Mouse (Mus musculus) layer of hippocampus, adult 8-10 months (tissue): ENCODE data around the gene Man2a1. TPM values are rescaled to one million over a fixed set of nuclear protein-coding genes. Genes with fewer than 3 reads are reported as not detected.

Experiments
- DNase-seq, 2 experiments: peaks; one replicate each; pipeline ENCODE4 v3.0.0; 2022; ENCODE audit warnings: low spot score in 2 of 2
- total RNA-seq, 4 experiments: library from RNA; stranded (reverse); gene quantifications; 2 replicates each; pipeline ENCODE4 v1.2.4; 2022

Gene Man2a1
- total RNA-seq, 4 experiments from 2014 or later: 15.4 to 19.8 (median 16.4) TPM

DNA sequence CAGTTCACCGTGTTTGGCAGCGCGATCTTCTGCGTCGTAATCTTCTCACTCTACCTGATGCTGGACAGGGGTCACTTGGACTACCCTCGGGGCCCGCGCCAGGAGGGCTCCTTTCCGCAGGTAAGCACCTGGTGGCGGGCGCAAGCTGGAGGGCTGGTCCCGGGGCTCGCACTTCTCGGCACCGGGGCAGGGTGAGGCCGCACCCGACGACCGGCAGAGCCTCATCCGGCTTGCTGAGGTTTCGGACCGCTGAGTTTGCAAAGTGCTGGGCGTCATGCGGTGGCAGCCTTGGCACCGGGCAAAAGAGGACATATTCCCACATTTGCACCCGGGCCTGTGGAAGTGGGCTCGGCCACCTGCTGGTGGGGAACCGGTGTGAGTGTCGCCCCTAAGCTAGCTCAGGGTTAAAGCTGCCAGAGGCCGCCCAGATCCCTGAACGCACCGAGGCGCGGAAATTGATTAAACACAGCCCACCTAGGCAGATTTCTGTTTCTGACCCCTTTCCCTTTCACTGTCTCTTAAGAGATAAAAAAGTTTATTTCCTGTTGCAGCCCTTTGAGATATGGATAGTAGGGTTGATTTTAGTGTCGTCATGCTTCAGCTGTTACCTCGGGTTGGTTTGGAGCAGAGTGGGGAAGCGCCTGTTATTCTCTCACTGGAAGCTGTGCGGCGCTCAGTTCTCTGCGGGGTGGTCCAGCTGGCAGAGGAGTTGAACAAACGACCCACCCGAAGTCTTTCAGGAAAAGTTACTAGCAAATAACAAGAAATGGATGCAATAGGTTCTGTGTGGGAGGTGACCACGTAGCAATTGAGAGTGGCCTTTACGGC lies 1.4 kb downstream of the Man2a1 start:
- peak; percentile 30 to 38 for DNase-seq

DNA sequence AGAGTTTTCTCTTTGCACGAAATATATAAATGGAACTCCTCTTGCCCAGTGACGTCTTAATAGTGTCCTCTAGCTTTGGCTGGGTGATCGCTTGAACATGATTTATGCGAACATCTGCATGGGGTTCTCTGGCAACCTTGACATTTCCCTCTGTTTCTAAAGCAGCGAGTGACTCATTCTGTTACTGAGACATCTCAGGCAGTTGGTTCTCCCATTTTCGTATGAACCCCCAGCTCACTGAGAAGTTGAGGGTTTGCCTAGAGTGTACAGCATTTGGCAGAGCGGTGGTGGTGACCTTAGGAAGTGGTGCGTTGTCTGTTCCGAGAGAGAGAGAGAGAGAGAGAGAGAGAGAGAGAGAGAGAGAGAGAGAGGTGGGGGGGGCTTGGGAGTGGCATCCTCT lies 2.6 kb downstream of the Man2a1 start:
- DNase-seq: no peak

DNA sequence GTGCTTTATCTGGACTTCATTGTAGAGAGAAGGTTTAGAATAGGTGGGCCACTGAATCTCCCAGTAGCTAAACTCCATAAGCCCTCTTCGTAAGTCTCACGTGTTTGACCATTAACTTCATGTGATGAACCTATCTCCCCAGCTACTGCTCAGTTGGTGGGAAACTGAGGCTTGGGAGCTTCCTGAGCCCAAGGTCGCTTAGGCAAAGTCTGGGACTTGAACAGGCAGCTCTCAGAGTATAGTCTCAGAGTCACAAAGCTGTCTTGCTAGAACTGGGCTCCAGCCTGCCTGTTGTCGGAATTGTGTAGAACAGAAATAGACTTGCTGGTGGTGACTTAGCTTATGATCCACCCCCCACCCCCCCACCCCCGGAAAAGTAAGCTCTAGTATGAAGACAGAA lies 3.0 kb downstream of the Man2a1 start:
- no peak for DNase-seq

DNA sequence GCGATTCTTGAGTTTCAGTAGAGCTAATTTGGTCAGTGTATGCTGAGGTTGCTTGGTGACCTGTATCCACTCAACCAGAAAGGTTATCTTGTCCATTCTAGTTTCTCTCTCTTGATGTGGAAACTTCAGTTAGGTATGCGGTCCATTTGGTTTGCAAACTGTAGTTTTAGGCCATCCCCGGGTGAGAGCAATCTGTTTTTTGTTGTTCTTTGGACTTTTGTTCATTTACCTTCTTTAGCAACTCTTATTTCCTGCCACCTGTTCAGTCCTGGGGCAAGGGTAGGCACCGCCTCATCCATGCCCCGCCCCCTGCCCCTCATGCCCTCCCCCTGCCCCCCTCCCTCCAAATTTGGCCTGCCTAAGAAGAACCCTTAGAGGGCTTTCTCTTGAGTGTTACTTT lies 3.6 kb downstream of the Man2a1 start:
- no peak for DNase-seq

DNA sequence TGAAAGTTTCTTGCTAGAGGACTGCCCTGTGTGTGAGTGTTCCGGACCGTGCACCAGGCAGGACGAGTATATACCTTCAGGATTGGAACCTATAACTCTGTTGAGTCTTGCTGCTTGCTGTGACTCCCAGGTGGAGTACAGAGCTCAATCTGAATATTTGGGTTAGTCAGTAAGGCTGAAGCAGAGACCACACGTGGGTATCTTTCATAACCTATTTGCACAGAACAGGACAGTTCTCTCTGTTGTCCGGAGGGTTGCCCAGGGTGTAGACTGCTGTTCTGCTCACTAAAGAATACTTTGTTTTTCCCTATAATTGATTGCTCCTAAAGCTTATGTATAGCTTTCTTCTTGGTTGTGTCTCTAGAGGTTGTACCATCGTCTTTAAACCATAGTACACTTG lies 7.7 kb downstream of the Man2a1 start:
- no peak for DNase-seq

DNA sequence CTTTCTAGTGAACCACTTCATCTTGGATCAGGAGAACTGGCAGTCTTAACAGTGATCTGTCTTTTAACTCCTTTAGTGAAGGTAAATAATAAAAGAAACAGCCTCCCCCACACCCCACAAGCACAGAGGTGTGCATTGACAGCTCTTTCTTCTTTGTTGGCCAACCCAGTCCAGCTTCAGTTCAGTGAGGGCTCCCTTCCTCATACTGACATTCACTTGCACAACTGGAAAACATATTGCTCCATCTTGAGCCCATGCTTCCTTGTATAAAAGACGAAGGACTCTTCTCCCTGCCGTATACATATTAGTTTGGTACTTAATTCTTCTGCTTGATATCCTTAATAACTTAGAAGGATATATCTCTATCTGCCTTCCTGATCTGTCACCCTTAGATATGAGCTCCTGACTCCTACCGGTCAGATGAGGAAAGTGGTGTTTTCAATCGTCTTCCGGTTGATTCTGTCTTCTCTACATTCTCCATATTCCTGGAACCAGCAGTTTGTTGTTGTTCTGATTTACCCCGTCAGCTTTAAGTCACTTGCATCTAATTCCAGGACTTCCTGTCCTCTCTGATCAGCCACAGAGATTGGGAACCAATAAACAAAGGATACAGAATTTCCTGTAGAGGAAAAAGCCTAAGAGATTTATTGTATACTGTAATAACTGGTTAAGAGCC lies 8.5 kb downstream of the Man2a1 start:
- DNase-seq: no peak

DNA sequence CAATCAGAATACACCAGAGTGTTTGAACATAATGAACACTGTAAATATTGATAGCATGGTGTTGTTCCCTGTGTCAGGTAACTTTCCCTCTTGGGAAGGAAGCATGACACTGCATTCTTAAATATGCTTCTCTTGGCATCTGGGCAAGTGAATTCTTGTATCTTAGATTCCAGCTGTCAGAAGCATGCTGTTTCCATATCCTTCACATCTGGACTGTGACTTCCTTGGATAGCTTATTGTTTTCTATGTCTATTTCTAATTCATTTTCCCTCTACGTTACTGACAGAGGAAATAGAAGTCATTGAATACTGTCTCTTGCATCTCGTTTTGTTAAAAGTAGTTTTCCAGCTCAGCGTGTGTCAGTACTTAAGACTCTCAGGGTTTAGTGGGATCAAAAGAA lies 9.2 kb downstream of the Man2a1 start:
- no peak for DNase-seq

DNA sequence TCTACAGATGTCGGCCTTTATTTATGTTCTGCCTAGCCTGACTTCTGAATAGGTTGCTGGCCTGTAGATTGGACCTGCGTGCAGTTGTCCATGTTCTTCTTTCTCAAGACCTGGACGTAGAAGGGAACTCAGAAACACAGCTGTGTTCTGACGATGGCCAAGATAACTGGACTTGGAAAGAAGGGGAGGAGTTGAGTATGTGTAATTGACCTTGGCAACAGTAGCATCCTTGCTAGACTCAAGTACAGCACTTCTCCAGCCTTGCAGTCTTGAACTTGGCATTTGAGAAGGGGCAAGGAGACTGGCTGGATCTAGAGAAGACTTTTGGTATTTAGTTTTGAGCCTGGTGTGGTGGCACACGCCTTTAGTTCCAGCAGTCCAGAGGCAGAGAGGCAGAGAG lies 10.9 kb downstream of the Man2a1 start:
- no peak for DNase-seq

DNA sequence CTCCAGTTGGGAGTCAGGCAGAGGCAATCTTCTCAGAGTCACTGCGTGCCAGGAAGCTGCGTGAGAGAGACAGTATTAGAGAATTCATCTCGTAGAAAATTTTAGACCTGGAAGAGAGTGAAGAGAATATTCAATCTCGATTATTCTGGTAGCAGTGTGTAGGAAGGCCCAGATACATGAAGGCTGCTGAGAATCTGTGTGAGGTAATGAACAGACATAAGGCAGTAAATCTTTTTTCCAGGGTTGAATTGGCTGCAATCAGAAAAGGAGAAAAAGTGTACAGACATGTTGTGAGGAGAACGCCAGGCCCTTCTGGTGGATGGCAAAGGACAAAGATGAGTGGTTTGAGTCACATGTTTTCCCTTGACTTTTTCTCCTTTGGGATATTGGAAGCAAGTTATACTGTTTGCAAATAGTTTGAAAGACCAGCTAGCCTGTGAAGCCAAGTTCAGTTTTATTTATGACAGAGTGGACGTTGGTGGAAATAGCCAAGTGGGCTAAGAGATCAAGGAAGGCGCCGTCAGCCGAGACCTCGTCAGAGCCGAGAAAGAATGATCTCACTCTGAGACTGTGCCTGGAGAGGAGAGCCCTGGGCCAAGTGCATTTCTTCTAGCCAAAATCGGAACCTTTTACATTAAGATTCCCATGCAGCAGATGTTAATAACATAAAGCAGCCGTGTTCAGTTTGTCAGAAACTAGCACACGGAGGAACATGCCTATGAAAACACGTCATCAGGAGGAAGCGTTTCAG lies 11.8 kb downstream of the Man2a1 start:
- no peak for DNase-seq

DNA sequence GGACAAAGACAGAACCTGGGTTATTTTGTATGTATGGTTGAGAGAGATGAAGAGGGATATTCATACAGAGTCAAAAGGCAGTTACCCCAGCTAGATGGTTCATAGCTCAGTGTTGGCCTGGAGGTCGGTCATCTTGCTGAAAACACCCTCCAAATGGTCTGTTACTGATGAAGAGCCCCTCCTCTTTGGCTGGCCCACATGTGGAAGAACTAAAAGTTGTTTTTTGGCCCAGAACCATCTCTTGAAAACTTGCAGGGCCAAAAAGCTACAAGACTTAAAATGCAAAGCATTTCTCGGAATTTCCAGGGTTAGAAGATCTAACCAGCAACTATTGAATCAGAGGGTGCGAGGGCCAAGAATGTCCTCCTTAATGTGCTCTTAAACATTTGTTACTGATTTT lies 12.4 kb downstream of the Man2a1 start:
- no peak for DNase-seq

DNA sequence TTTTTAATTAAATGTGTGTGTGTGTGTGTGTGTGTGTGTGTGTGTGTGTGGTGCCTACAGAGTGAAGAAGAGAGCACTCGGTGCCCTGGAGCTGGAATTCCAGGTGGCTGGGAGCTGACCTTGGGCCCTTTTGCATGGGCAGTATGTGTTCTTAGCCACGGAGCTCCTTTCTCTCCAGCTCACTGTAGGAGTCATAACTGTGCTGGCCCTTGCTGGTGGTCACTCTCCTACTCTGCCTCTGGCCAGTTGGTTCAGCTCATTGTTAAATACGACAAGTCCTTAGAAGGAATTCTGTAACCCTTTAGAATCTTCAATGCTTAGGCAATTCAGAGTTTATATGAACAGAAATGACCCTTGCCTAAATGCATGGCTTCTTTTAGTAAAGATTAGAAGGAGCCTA lies 12.8 kb downstream of the Man2a1 start:
- no peak for DNase-seq

DNA sequence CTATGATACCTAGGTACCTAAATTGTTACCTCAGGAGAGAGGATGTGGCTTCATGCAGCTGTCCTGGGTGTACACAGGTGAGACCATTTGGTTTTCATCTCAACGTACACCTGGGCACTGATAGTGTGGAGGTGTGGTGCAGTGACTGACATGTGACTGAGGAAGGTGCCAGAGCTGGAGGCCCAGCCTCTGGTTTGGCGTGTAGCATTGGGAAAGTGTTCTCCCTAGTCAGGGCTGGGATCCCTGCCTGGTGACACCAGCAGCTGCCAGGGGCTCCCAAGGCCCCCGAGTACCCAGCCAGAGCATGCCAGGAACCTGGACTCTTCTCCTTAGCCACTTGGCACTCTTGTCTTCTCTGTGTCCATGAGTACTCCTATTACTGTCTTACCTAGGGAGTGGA lies 14.3 kb downstream of the Man2a1 start:
- DNase-seq: no peak

DNA sequence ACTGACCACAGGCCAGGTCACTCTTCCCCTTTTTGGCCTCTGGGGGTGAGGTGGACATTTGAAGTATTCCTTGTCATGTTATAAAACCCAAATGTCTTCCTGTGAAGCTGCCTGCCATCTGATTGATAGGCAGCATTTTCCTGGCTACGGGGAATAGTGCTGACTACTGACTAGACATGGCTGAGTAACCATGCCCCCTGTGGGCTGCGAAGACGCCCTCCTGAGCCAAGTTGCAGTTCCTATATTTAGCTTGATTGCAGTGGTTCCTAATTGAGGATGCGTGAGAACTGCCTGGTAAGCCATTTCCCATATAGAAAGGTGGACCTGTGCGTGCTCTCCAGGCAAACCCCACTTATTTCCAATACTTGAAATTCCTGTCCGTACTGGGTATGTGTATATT lies 14.9 kb downstream of the Man2a1 start:
- DNase-seq: no peak

DNA sequence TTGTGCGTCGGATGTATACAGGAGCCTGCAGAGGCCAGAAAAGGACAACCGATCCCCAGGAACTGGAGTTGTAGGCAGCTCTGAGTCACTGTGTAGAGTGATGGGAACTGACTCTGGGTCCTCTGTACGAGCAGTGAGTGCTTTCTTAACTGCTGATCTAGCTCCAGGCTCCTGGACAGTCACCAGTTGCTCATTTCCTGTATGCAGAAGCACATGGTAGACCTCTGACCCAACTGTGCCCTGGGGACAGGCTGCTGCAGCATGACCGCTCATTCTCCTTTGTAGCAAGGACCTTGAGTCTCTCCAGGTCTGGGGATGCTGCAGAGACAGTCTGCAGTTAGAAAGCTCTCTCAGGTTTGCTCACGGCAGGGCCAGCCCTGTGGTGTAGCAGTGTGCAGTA lies 15.7 kb downstream of the Man2a1 start:
- DNase-seq: no peak

DNA sequence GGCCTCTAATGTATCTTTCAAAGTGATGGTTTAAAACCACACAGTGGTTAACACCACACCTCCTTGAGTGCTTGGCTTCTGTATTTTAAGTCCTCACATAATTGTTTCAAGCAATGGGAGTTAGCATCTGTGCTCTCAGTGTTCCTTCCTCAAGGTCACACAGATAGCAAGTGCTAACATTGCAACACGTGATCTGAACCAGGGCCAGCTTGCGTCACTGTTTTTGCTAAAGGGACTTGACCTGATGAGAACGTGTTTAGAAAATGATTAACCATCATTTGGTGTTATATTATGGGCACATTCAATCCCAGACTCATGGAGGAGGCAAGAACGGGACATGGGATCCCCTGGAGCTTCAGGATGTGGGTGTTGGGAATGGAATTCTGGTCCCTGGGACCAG lies 17.3 kb downstream of the Man2a1 start:
- no peak for DNase-seq

DNA sequence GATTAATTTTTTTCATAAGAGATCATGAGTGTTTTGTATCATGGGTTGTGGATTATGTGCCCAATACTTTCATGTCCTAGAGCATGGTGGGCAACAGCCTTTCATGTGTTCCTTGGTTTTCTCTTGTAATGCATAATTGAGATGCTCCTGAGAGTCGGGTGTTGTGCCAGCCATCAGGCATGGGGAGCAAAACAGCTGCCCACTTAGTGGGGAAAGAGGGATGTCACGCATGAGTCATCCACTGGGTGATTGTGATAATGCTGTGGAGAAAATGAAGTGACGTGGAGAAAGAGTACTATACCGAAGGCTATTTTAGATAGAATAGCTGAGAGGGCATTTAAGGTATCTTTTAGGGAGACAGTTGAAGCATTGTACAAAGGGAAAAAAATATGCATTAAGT lies 18.5 kb downstream of the Man2a1 start:
- no peak for DNase-seq

DNA sequence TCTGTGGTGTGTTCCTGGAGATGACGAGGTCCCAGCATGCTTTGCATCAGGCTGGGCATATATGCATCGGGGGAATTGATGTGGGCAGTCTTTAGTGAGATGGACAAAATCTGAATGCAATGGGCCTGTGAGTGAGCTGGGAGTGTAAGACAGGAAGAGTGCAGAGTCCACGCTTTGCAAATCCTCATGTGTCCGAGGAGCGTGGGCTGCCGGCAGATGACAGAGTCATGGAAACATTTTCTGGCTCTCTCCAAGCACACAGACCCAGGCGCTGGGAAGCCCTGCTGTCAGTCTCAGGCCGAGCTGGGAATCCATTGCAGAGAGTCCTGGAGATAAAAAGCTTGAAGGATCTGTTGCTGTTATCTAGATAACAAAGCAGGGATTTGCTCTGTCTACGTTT lies 19.6 kb downstream of the Man2a1 start:
- no peak for DNase-seq

DNA sequence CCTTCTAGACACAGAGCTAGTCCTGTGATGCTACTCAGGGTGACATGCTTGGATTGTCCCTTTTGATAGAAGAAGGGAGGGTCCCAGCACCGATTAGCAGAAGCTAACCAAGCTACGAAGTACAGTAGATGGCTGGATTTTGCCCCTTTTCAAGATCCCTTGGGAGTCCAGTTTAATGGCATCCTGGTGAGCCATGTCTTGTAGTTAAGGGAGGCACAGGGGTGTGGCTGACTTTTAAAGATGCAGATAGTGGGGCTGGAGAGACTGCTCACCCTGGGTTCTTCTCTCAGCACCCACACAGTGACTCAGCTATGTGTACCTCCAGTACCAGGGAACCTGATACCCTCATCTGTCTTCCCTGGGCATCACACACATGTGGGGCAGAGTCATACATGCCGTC lies 20.1 kb downstream of the Man2a1 start:
- no peak for DNase-seq

DNA sequence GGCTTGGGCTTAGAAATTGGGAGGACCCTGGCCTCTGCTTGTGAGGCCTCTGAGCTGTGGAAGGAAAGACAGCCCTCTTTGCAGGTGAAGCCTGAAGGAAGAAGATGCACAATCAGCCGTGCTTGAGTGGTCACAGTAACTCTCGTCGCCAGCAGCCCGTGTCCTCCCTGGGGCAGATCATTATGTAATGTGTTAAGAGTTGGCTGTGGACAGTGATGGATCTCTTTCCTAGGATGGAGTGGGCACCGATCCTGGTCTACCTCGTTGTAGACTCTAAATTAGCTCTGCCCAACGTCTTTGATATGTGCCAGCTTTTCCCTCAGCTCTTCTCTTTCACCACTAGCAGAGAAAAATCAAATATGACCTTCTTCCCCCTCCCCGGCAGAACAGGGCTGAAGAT lies 20.7 kb downstream of the Man2a1 start:
- DNase-seq: no peak

DNA sequence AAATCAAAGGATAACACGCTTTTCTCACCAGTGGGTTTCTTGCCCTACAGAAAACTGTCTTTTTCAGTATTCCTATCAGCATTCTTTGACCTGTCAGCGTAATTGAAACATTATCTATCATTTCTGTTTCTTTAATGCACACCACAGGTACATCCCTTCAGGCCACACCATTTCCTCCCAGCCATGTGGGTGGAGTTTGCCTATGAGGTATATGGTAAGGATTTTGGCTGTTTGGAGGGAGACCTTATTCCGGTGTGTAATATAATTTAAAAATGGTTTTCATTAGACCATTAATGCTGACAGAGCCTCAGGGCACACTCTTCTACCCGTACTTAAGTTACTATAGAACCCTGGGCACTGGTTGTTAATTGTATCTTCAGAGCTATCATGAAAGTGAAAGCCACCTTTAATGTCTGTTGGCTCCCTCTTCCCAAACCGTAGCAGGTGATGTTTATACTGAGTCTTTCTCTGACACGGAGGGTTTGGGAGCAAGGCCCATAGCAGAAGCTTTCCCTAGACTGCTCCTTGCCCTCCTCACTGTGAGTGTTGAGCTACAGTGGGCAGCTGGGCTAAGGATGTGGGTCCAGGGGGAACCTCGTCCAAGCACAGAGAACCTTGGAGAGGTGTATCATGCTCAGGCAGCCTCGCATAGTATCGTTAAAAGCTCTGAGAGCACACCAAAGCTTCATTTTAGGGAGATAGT lies 21.3 kb downstream of the Man2a1 start:
- DNase-seq: no peak

DNA sequence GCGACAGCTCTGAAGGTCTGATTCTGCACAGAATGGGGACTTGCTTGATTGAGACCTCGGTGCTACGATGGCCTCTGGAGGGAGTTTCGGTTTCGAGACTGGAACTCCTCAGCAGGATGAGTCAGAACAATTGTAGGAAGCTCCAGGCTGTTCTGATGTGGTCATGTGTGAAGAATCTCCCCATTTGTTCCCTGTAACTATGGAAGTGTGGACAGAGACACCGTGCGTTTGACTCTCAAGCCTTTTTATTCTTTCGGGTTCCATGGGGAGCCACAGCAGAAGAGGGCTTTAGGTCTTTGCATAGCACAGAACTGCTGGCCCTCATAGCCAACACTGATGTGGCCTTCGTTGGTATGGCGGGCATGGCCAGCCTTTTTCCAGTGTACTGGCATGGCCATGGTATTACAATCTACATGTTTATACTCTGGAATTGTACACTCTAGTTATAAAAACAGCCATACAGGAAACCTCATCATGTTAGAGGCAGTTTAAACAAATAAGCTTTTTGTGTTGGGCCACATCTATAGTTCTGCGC lies 21.9 kb downstream of the Man2a1 start:
- DNase-seq: no peak

DNA sequence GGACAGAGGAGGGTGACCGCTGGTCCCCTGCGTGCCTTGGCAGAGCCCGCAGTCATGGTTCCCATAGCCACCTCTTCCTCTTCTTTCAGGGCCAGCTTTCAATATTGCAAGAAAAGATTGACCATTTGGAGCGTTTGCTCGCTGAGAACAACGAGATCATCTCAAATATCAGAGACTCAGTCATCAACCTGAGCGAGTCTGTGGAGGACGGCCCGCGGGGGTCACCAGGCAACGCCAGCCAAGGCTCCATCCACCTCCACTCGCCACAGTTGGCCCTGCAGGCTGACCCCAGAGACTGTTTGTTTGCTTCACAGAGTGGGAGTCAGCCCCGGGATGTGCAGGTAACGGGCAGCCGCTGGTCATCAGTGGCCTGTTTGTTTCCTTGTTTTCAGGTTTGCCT lies 23.9 kb downstream of the Man2a1 start:
- no peak for DNase-seq
